Mouse (Mus musculus) natural killer cell, adult 2 months (primary cell): ENCODE results near the gene Kif9.

ENCODE experiments used
- DNase-seq, 2 experiments: peaks; one replicate each; pipeline ENCODE4 v3.0.0; 2022; ENCODE audit warnings: low spot score in 2 of 2

Kif9 gene

GRCm38 (mm10) chr9:110476124-110477091 lies at the start of gene Kif9, which contains the start of gene Klhl18:
Gene Kif9 (plus strand): TSS chr9:110476958.
Gene Klhl18 (minus strand): TSS chr9:110476694.
- DNase-seq, result peak; percentile 97 to 98

GRCm38 (mm10) chr9:110431241-110431640 lies 45.5 kb upstream of the Kif9 start:
- no peak for DNase-seq

GRCm38 (mm10) chr9:110433045-110433444 lies 43.7 kb upstream of the Kif9 start:
- no peak for DNase-seq

DNA sequence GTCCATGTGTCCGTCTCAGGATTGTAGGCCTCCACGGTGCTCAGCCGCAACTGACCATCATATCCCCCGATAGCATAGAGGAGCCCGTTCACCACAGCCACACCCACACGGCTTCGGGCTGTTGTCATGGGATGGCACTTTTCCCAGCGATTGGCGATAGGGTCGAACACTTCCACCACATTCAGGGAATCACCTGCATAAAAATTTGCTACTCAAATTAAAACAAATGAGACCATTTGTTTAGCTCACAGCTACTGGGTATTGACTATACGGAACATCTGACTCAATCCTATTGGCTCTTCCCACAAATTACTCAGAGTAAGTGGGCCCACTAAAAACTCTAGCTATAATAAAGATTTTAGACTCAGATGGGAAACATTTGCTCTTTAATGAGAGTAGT lies 40.7 kb upstream of the Kif9 start:
- no peak for DNase-seq

DNA sequence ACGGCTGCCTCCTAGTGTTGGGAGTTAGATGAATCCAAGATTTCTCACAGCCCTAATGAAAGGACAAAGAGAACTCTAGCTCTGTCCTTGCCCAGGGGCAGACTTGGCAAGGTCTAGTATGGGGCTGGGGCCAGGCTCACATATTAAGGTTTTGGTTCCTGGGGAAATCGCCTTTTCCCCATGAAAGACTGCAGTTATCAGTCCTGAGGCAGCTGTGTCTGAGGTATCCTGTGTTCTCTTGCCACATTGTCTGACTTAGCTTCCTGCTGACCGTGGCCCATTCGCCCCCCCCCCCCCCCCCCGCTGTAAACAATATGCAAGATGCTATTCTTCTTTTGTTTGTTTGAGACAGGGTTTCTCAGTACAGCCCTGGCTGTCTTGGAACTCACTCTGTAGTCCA lies 36.7 kb upstream of the Kif9 start:
- DNase-seq, result no peak

GRCm38 (mm10) chr9:110440559-110440958 lies 36.2 kb upstream of the Kif9 start:
- no peak for DNase-seq

DNA sequence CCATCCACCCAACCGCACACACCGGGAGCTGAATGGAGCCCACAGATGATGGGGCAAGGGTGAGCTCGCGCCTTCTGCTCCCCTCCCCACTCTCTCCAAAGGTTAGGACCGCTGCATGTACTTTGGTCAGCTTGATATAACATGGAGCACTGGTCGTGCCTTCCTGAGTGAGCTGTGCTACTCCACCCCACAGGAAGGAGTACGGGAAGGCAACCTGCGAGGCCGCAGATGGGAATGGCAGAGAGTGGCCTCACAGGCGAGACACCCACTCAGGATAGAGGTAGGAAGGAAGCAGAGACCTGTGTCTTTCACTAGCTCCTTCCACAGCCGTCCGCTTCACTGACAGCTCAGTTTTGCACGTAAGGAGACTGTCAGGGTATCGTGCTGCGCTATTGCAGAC lies 28.4 kb upstream of the Kif9 start:
- DNase-seq, result no peak

- peak; percentile 66 to 77 for DNase-seq
These were observed 27.7 kb upstream of the Kif9 start for GRCm38 (mm10) chr9:110448857-110449617.

DNA sequence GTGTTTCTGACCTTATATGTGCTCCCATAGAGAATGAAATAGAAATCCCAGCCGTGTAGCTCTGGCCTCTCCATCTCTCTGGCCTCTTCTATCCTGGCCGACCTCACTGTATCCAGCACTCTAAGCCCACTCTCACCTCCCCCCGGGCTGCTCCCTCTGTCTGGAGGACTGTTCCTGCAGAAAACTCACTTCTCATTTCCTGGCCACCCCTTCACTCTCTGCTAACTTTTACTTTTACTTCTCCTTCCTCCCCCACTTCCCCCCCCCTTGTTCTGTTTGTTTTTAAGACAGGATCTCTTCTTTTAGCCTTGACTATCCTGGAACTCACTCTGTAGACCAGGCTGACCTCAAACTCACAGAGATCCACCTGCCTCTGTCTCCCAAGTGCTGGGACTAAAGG lies 24.2 kb upstream of the Kif9 start:
- DNase-seq, result no peak

DNA sequence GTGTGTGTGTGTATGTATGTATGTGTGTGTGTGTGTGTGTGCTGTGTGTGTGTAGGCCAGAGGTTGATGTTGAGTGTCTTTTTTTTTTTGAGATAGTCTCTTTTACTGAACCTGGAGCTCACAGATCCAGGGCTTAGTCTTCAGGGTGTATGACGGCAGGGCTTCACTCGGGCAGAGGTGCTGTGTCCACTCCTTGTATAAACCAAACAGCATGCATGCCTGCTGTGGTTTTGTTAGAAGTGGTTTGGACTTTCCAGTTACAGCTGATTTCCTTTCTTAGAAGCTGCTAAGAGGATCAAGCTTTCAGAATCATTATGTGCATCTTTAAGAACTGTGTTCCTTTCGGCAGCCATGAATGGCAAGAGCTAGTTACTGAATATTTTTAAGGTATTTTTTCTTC lies 18.8 kb upstream of the Kif9 start:
- DNase-seq, result peak; percentile 60 to 75

DNA sequence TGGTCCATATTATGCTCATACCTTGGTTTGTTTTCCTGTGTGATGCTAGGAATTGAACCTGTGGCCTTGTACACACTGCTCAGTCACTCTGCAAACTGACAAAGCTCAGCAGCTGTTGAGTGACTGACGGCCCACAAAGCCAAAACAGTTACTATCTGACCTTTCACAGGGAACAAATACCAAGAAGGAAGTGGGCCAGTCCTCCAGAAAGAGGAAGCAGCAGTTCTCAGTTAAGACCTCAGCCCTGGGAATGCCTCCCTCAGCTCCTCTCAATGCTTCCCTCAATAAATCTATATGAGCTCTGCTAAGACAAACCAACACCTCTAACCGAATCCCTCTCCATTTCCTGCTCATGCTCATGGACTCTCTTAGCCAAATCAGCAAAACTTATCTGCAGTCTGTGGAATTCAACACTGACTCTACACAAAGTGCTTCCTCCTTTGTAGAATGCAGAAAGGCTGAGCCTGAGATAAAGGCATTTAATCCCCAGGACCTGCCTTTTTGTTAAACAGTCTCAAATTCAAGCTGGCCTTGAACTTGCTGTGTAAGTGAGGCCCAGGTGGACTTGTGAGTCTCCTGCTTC lies 17.5 kb upstream of the Kif9 start:
- peak in 1 of 2 experiments; percentile 32 for DNase-seq

GRCm38 (mm10) chr9:110460884-110461815 lies 15.6 kb upstream of the Kif9 start:
- DNase-seq, result no peak

- DNase-seq, result no peak
These were observed 14.4 kb upstream of the Kif9 start for GRCm38 (mm10) chr9:110462321-110462720.

GRCm38 (mm10) chr9:110463983-110464591 lies 12.7 kb upstream of the Kif9 start:
- no peak for DNase-seq

GRCm38 (mm10) chr9:110465336-110465735 lies 11.4 kb upstream of the Kif9 start:
- no peak for DNase-seq

DNA sequence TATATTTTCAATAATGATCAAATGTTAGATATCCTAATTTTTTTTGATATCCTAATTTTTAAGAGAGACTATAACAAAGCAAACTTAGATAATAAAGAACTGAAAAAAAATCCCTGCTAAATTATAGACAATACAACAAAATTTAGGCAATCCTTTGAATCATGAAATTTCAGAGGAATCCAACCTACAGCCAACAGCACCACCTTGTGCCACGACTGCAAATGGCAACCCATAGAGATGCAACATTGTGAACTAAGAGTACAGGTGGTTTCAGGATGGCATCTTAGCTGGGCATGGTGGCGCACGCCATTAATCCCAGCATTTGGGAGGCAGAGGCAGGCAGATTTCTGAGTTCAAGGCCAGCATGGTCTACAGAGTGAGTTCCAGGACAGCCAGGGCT lies 10.6 kb upstream of the Kif9 start:
- peak; percentile 31 to 63 for DNase-seq

GRCm38 (mm10) chr9:110477951-110478350 lies 1.2 kb downstream of the Kif9 start:
- DNase-seq, result no peak

DNA sequence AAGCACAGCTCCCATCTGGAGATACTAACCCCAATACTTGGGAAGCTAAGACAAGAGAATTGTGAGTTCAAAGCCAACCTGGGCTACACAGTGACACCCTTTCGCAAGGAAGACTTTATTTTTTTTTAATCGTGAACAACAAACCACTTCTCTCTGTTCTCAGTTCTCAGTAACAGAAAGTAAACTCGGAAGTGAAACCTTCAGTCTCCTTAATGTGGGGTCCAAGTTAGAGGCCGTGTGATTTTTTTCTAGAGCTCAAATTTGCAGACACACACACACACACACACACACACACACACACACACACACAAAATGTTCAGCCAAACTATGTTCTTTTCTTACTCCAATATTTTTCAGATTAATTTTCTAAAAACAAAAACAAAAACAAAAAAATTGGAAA lies 1.9 kb downstream of the Kif9 start:
- DNase-seq, result no peak

- DNase-seq, result no peak
These were observed 12.1 kb downstream of the Kif9 start for GRCm38 (mm10) chr9:110488841-110489240.

DNA sequence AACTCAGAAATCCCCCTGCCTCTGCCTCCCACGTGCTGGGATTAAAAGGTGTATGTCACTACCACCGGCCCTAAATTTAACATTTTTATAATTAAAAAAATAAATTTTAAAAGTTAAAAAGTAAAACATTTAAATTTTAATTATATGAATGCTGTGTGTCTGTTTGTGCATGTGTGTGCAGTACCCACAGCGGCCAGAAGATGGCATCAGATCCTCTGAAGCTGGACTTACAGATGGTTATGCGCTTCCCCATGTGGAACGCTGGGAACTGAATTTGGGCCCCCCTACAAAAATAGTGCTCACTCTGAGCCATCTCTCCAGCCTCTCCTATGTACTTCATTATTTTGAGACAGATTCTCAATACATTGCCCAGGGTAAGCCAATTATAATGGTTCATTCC lies 14.2 kb downstream of the Kif9 start:
- peak; percentile 5 to 39 for DNase-seq

GRCm38 (mm10) chr9:110525737-110526136 lies 49.0 kb downstream of the Kif9 start:
- no peak for DNase-seq
